Mouse (Mus musculus): Measurements from ENCODE around the gene Sla2.
"Not testable (repeated sequence)": the region's sequence is repeated elsewhere in the genome, so short reads cannot be mapped to it uniquely, and the experiment has no call there.

The Sla2 gene

GRCm38 (mm10) chr2:156864481-156864880 is 22.5 kb downstream of the Sla2 start:
- DNase-seq (ENCODE audit: low spot score) = no peak

- DNase-seq (ENCODE audit: low spot score) = peak; percentile 81
Observed at GRCm38 (mm10) chr2:156863487-156864160, 23.4 kb downstream of the Sla2 start.

GRCm38 (mm10) chr2:156862772-156863486 is 24.1 kb downstream of the Sla2 start, which contains the start of gene Rab5if:
Rab5if (plus strand) TSS chr2:156863128.
- peak; percentile 95 for DNase-seq (ENCODE audit: low spot score)

GRCm38 (mm10) chr2:156862041-156862717 is 24.8 kb downstream of the Sla2 start:
- DNase-seq (ENCODE audit: low spot score) = peak; percentile 64

- DNase-seq (ENCODE audit: low spot score) = no peak
Observed at GRCm38 (mm10) chr2:156858671-156859070, 28.3 kb downstream of the Sla2 start.

- no peak for DNase-seq (ENCODE audit: low spot score)
Observed at GRCm38 (mm10) chr2:156857835-156858234, 29.2 kb downstream of the Sla2 start, which contains the start of gene 4930518I15Rik. 4930518I15Rik (minus strand) TSS chr2:156857946.

GRCm38 (mm10) chr2:156857385-156857791 is 29.6 kb downstream of the Sla2 start:
- DNase-seq (ENCODE audit: low spot score) = no peak

- DNase-seq (ENCODE audit: low spot score) = no peak
Observed at GRCm38 (mm10) chr2:156856311-156856710, 30.7 kb downstream of the Sla2 start.

GRCm38 (mm10) chr2:156853999-156854771 is 32.8 kb downstream of the Sla2 start:
- not testable (repeated sequence) for DNase-seq (ENCODE audit: low spot score)

- DNase-seq (ENCODE audit: low spot score) = not testable (repeated sequence)
Observed at GRCm38 (mm10) chr2:156853584-156853983, 33.4 kb downstream of the Sla2 start.

- DNase-seq (ENCODE audit: low spot score) = peak; percentile 27
Observed at GRCm38 (mm10) chr2:156850505-156850904, 36.5 kb downstream of the Sla2 start.

GRCm38 (mm10) chr2:156848526-156849182 is 38.3 kb downstream of the Sla2 start:
- DNase-seq (ENCODE audit: low spot score) = no peak

- DNase-seq (ENCODE audit: low spot score) = no peak
Observed at GRCm38 (mm10) chr2:156847653-156848052, 39.3 kb downstream of the Sla2 start.

- DNase-seq (ENCODE audit: low spot score) = no peak
Observed at GRCm38 (mm10) chr2:156844715-156845114, 42.3 kb downstream of the Sla2 start.

GRCm38 (mm10) chr2:156843331-156843730 is 43.7 kb downstream of the Sla2 start:
- no peak for DNase-seq (ENCODE audit: low spot score)

- DNase-seq (ENCODE audit: low spot score) = peak; percentile 34
Observed at GRCm38 (mm10) chr2:156842711-156843110, 44.3 kb downstream of the Sla2 start.

GRCm38 (mm10) chr2:156841841-156842706 is 44.9 kb downstream of the Sla2 start:
- DNase-seq (ENCODE audit: low spot score) = peak; percentile 60

GRCm38 (mm10) chr2:156841028-156841840 is 45.8 kb downstream of the Sla2 start:
- peak; percentile 52 for DNase-seq (ENCODE audit: low spot score)

- peak; percentile 61 for DNase-seq (ENCODE audit: low spot score)
Observed at GRCm38 (mm10) chr2:156840301-156841027, 46.5 kb downstream of the Sla2 start.
